Mouse (Mus musculus) bone marrow macrophage, adult 2 months (primary cell): Measurements from ENCODE around the gene Ankrd13b. TPM values are rescaled to one million over a fixed set of nuclear protein-coding genes. Genes with fewer than 3 reads are reported as not detected.

Source experiments
- H3K27ac ChIP-seq: 2 replicates; pipeline ENCODE4 v1.5.1; 2012; ENCODE audit warnings: low read depth, low read length; ENCODE audit not compliant: insufficient read depth
- H3K4me1 ChIP-seq: 2 replicates; pipeline ENCODE4 v1.6.1; 2012; ENCODE audit warnings: low read length; ENCODE audit not compliant: control insufficient read depth, insufficient read depth
- H3K4me3 ChIP-seq: 2 replicates; pipeline ENCODE4 v1.5.1; 2012; ENCODE audit warnings: mild to moderate bottlenecking, low read length, moderate library complexity; ENCODE audit not compliant: insufficient read depth
- CTCF ChIP-seq: IDR thresholded peaks from 2 replicates; pipeline ENCODE4 v1.5.1; 2012; ENCODE audit warnings: low read depth, mild to moderate bottlenecking, low read length, moderate library complexity
- POLR2A ChIP-seq: IDR thresholded peaks from 2 replicates; pipeline ENCODE4 v1.6.1; 2012; ENCODE audit warnings: mild to moderate bottlenecking, low read depth, low read length, borderline replicate concordance
- polyA plus RNA-seq: library from polyadenylated mRNA; stranded (reverse); fragments of >200 nt; gene quantifications from 2 replicates; pipeline ENCODE4 v1.2.4, GENCODE M21; 2012; ENCODE audit not compliant: missing spikeins, insufficient read depth, insufficient read length

Ankrd13b gene
- polyA plus RNA-seq, 1 experiment = 5.0 TPM

- peak overlapping the region; percentile 92 for H3K4me3 ChIP-seq
- peaks cover 48% of the 10 kb centered on the region for H3K4me1 ChIP-seq
- H3K27ac ChIP-seq = peak overlapping the region; percentile 78
- no peak for TF ChIP-seq CTCF
Measured at GRCm38 (mm10) chr11:77492311-77492871, 2.9 kb upstream of the Ankrd13b start.

DNA sequence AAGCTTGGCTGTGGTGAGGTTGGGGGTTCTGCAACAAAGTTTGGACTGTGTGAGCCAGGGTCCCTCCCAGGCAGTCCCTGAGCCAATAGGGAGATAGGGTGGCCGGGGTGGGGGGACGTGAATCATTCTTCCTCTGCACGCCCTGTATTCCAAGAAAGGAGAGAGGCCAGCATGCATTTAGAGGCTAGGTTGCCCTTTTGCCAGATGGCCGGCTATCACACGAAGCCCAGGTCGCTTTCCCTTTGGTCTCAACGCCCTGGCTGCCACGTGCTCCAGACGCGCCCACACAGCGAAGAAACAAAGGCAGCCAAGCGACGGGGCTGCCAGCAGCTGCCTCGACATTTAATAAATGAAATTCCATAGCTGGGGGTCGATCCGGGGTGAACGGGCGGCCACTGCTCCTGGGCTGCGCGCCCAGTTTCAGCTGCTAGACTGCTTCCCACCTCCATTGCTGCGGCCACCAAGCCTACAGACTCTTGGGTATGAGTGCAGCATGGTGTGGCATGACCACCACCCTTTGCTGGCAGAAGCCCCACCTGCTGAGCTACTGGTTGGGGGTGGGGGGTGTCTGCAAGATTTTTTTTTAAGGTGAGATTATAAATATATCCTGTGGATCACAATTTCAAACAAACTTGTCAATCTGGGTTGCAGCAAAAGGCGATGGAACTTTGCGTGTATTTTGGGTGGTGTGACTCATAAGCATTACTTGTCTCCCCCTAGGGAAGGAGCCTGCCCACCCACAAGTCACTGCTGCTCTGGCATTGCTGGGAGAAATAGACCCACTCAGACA, 2.2 kb upstream of the Ankrd13b start:
- Histone ChIP-seq H3K4me3 (peak overlapping the region; percentile 92), H3K27ac (peak overlapping the region; percentile 78), H3K4me1 (peaks cover 48% of the 10 kb centered on the region)
- no peak for TF ChIP-seq CTCF
- TF ChIP-seq POLR2A = no peak

GRCm38 (mm10) chr11:77491123-77491501, 1.6 kb upstream of the Ankrd13b start:
- TF ChIP-seq CTCF (peak; percentile 95), POLR2A (no peak)
- Histone ChIP-seq H3K4me3 (peak overlapping the region; percentile 92), H3K27ac (peak overlapping the region; percentile 78), H3K4me1 (peaks cover 51% of the 10 kb centered on the region)

- TF ChIP-seq POLR2A = no peak
- no peak for TF ChIP-seq CTCF
- Histone ChIP-seq H3K4me1 (peaks cover 51% of the 10 kb centered on the region), H3K4me3 (peak overlapping the region; percentile 88; the same call in 1 of the 2 replicates), H3K27ac (peak overlapping the region; percentile 20)
Measured at GRCm38 (mm10) chr11:77490451-77490850, 973 bp upstream of the Ankrd13b start.

GRCm38 (mm10) chr11:77488771-77489581, 502 bp downstream of the Ankrd13b start:
- Histone ChIP-seq H3K4me3 (peak overlapping the region; percentile 88), H3K4me1 (peaks cover 53% of the 10 kb centered on the region), H3K27ac (0 out of 2 replicates have a peak overlapping the region, but pooled peaks have one; percentile 12)
- TF ChIP-seq POLR2A = no peak

GRCm38 (mm10) chr11:77486798-77487197, 2.7 kb downstream of the Ankrd13b start:
- TF ChIP-seq POLR2A (no peak), CTCF (no peak)
- no peak overlapping the region for H3K4me3 ChIP-seq
- peaks cover 72% of the 10 kb centered on the region for H3K4me1 ChIP-seq
- no peak overlapping the region for H3K27ac ChIP-seq

GRCm38 (mm10) chr11:77485229-77485628, 4.2 kb downstream of the Ankrd13b start:
- Histone ChIP-seq H3K27ac (no peak overlapping the region), H3K4me1 (peaks cover 67% of the 10 kb centered on the region), H3K4me3 (no peak overlapping the region)
- no peak for TF ChIP-seq POLR2A

DNA sequence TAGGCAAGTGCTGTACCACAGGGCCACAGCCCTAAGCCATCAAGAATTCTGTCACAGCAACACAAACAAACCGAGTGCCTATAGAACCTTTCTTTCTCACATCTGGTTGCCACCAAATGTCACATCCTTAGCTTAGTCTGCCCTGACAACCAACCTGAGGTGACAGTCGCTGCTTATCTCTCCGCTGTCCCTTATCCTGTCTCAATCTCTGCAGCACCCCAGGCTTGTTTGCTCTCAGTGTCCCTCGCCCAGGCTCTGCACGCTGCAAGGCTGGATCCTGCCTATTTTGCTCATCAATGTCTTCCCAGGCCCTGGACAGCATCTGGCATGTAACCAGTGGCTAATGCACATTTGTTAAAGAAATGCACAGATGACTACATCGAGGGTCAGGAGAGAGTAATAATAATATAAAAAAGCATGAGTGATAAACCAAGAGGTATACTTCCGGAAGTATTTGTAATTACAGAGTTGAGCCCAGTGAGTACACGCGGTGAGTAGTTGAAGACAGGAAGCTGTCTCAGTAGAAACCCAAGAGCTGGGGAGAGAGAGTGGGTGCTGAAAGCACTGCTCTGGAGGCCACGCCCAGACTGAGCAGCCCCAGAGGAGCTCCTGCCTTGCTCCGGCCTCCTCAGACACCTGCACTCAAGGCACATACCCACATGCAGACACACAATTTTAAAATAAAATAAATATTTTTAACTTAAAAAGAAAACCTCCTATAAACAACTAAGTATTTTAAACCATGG, 5.8 kb downstream of the Ankrd13b start:
- no peak overlapping the region for H3K4me3 ChIP-seq
- H3K4me1 ChIP-seq = peaks cover 64% of the 10 kb centered on the region
- H3K27ac ChIP-seq = peak overlapping the region; percentile 60
- TF ChIP-seq POLR2A (no peak), CTCF (no peak)

- Histone ChIP-seq H3K4me3 (no peak overlapping the region), H3K27ac (peak overlapping the region; percentile 60), H3K4me1 (peaks cover 58% of the 10 kb centered on the region)
- TF ChIP-seq POLR2A (no peak), CTCF (no peak)
Measured at GRCm38 (mm10) chr11:77483043-77483442, 6.4 kb downstream of the Ankrd13b start.

GRCm38 (mm10) chr11:77476895-77477294, 12.6 kb downstream of the Ankrd13b start:
- Histone ChIP-seq H3K27ac (no peak overlapping the region), H3K4me3 (no peak overlapping the region), H3K4me1 (peaks cover 3% of the 10 kb centered on the region)
- TF ChIP-seq POLR2A (no peak), CTCF (no peak)
